Mouse (Mus musculus) intestine, embryonic 15.5 days (tissue): Measurements from ENCODE around the gene Anks1b. TPM values are rescaled to one million over a fixed set of nuclear protein-coding genes. Genes with fewer than 3 reads are reported as not detected.

Experiments used
- ATAC-seq: fragments of 200-750 bp; cut with Nextera tagmentation; 2 replicates; pipeline ENCODE4 v1.8.0; 2017; ENCODE audit warnings: moderate TSS enrichment, moderate library complexity
- H3K27ac ChIP-seq: fragments of 300-500 bp; sonication (generic); 2 replicates; pipeline ENCODE4 v1.5.1; 2015; ENCODE audit warnings: mild to moderate bottlenecking, inconsistent platforms
- H3K27me3 ChIP-seq: fragments of 300-500 bp; sonication (generic); replicated peaks from 2 replicates; pipeline ENCODE4 v1.6.1; 2015; ENCODE audit warnings: inconsistent platforms
- H3K36me3 ChIP-seq: fragments of 300-500 bp; sonication (generic); 2 replicates; pipeline ENCODE4 v1.6.1; 2015; ENCODE audit warnings: inconsistent platforms
- H3K4me1 ChIP-seq: fragments of 300-500 bp; sonication (generic); replicated peaks from 2 replicates; pipeline ENCODE4 v1.6.1; 2015; ENCODE audit warnings: inconsistent platforms
- H3K4me2 ChIP-seq: fragments of 300-500 bp; sonication (generic); replicated peaks from 2 replicates; pipeline ENCODE4 v1.6.1; 2015; ENCODE audit warnings: mild to moderate bottlenecking, inconsistent platforms
- H3K4me3 ChIP-seq: fragments of 300-500 bp; sonication (generic); replicated peaks from 2 replicates; pipeline ENCODE4 v1.5.1; 2015; ENCODE audit warnings: inconsistent platforms
- H3K9ac ChIP-seq: fragments of 300-500 bp; sonication (generic); 2 replicates; pipeline ENCODE4 v1.6.1; 2015; ENCODE audit warnings: inconsistent platforms
- H3K9me3 ChIP-seq: fragments of 300-500 bp; sonication (generic); 2 replicates; pipeline ENCODE4 v1.6.1; 2016; ENCODE audit warnings: inconsistent platforms
- WGBS: fragments of 180-500 bp; shearing (Covaris S2); methylation state at CpG from one replicate; pipeline ENCODE4 v1.1.7; 2015; 5-methylcytosine and 5-hydroxymethylcytosine counted together
- polyA plus RNA-seq: library from polyadenylated mRNA; unstranded; fragments of >200 nt; fragmentation: Nextera tagmentation; extraction: Ambion mirVana; gene quantifications from 2 replicates; pipeline ENCODE4 v1.2.1, GENCODE M21; 2015

The Anks1b gene
- polyA plus RNA-seq, 1 experiment from 2014 or later, result 0.85 TPM

DNA sequence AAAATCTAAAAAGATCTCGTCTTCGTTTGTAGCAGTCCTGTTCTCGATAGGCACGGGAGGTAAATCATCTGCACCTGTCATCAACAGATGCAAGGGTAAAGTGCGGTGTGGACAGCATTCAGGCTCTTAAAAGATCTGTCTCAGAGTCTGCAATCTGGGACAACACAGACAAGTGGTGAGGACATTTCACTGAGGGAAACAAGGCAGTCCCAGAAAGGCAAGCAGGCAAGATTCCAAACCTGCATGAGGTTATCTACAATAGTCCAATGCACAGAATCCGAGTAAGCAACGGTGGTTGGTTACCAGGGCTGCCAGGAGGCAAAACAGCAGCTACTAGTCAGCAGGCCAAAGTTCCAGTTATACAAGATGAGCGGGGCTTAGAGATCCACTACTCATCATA, 912.4 kb downstream of the Anks1b start:
- ATAC-seq, result no peak
- H3K4me1 ChIP-seq, result no peaks in the 10 kb centered on the region
- no peak overlapping the region for H3K4me3 ChIP-seq
- H3K27ac ChIP-seq, result no peak overlapping the region
- H3K4me2 ChIP-seq, result no peak overlapping the region
- no peaks in the 10 kb centered on the region for H3K36me3 ChIP-seq
- H3K9me3 ChIP-seq, result no peaks in the 10 kb centered on the region
- 87% methylated on average over 8 of the region's 8 CpGs for WGBS
- no peaks in the 10 kb centered on the region for H3K27me3 ChIP-seq
- no peak overlapping the region for H3K9ac ChIP-seq

DNA sequence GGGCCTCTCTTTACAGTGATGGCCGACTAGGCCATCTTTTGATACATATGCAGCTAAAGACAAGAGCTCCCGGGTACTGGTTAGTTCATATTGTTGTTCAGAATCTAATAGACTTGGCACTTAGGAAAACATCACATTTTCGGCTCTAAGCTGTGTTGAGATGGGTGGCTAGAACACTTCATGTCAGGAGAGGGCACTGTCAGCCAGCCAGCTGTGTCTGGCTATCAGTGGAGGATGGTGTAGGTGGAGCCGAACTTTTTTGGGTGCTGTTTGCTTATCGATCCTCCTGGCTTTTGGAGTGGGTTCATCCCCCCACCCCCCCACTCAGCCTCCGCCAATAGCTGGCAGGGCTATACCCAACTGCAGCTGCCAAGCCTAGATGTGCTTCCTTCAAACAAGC, 929.8 kb downstream of the Anks1b start:
- H3K4me1 ChIP-seq, result no peaks in the 10 kb centered on the region
- no peaks in the 10 kb centered on the region for H3K36me3 ChIP-seq
- no peak overlapping the region for H3K27ac ChIP-seq
- 47% methylated on average over 6 of the region's 6 CpGs for WGBS
- H3K4me2 ChIP-seq, result no peak overlapping the region
- no peaks in the 10 kb centered on the region for H3K9me3 ChIP-seq
- H3K27me3 ChIP-seq, result no peaks in the 10 kb centered on the region
- H3K4me3 ChIP-seq, result no peak overlapping the region
- no peak overlapping the region for H3K9ac ChIP-seq
- no peak for ATAC-seq

DNA sequence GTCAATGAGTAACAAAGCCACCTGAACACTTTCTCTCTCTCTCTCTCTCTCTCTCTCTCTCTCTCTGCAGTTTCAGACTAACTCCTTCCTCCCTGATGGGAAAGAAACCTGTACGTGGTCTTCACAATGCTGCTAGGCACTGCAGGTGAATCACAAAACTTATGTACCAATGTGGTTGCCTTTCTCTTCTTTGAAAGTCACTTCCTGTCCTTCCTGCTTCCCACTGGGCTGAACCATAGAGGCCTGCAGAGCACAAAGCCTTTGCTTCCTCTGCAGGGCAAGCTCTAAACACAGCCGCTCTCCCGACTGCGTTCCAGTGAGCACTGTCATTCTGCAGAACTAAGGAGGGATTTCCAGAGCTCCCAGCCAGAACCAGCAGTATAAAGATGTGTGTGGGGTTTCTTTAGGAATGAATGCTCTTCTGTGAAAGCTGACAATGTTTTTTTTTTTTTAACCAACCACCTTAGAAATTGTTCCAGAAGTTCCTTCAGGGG, 931.3 kb downstream of the Anks1b start:
- Histone ChIP-seq H3K27me3 (no peaks in the 10 kb centered on the region), H3K9me3 (no peaks in the 10 kb centered on the region), H3K4me1 (no peaks in the 10 kb centered on the region), H3K36me3 (no peaks in the 10 kb centered on the region), H3K4me2 (no peak overlapping the region), H3K4me3 (no peak overlapping the region), H3K27ac (no peak overlapping the region), H3K9ac (no peak overlapping the region)
- no peak for ATAC-seq
- 11% methylated on average over 4 of the region's 4 CpGs for WGBS

DNA sequence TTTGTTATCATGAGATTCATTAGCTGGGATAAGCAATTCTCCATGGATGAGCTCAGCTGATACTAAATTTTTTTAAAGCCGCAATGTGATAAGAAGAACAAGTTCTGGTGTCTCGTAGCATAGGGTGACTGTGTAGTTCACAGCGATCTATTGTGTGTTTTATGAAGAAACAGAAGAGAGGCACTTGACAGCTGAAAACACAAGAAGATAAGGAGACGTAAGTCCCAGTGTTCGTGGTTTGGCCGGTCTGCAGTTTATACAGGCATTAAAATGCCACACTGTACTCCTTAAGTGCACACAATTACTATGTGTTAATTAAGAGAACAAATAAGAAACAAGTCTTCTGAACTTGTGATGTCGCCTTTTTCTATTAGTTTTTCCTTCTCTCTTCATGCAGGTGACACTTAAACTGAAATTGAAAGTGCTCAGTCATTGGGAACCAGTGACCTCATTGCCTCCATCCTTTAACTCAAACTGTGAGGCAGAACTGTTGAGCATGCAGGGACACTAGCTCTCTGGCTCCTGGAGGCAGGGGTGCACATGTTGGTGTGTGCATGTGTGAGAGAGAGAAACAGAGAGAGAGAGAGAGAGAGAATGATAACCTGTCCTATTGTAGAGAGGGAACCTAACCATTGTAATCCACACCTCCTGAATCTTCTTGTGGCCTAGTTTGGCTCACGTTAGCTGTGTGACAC, 935.5 kb downstream of the Anks1b start:
- H3K9me3 ChIP-seq, result no peaks in the 10 kb centered on the region
- H3K4me3 ChIP-seq, result no peak overlapping the region
- H3K9ac ChIP-seq, result no peak overlapping the region
- WGBS, result 79% methylated on average over 8 of the region's 8 CpGs
- no peak overlapping the region for H3K4me2 ChIP-seq
- no peaks in the 10 kb centered on the region for H3K4me1 ChIP-seq
- H3K27ac ChIP-seq, result no peak overlapping the region
- no peak for ATAC-seq
- no peaks in the 10 kb centered on the region for H3K27me3 ChIP-seq
- no peaks in the 10 kb centered on the region for H3K36me3 ChIP-seq

DNA sequence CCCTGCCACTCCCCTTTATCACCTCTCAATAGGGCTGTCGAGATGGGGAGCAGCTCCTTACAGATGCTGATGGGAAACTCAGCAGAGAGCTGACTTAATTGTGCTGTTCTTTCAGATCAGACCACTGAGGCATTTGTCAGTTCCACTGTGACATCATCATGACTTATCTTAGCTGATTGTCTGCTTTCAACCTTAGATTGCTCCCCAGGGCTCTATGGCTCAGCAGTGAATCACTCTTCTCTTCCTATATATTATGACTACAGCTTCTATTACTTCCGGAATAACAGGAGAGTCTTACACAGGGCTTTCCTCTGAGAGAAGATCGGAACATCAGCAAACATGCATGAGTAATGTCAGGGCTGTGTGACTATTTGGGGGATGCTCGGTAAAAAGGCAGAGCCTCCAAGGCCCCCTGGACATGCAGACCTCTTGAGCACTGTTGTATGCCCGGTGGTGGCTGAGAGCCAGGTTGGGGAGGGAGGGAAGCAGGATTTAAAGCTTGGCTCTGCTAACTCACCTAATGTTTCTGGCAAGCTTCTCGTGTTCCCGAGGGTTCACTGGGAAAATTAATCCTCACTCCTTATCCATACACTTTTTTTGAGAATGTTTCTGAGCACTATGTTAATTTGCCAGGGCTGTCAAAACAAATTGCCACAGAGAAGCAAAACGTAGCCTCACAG, 936.7 kb downstream of the Anks1b start:
- WGBS, result 35% methylated on average over 8 of the region's 8 CpGs
- H3K27ac ChIP-seq, result no peak overlapping the region
- H3K4me1 ChIP-seq, result no peaks in the 10 kb centered on the region

DNA sequence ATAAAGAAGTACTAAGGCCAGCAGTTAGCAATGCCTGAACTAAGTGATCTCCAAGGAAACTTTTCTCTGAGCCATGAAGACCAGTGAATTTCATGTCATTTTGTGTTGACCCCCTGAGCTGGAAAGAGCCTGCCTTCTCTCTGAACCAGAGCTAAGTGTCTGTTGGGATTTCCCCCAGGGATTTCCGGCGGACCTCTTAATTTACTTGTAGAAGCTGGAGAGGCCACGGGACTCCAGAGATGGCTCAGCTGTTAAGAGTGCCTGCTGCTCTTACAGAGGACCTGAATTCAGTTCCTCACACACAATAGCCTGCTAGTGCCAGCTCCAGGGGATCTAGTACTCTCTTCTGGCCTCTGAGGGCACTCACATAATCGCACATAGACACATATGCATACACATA, 938.1 kb downstream of the Anks1b start:
- Histone ChIP-seq H3K27me3 (no peaks in the 10 kb centered on the region), H3K9ac (no peak overlapping the region), H3K9me3 (no peaks in the 10 kb centered on the region), H3K4me3 (no peak overlapping the region), H3K4me1 (no peaks in the 10 kb centered on the region), H3K36me3 (no peaks in the 10 kb centered on the region), H3K27ac (no peak overlapping the region), H3K4me2 (no peak overlapping the region)
- ATAC-seq, result no peak
- 81% methylated on average over 4 of the region's 4 CpGs for WGBS

More for the DNA sequence above, 936.7 kb downstream of the Anks1b start:
- Histone ChIP-seq H3K9me3 (no peaks in the 10 kb centered on the region), H3K4me2 (no peak overlapping the region), H3K27me3 (no peaks in the 10 kb centered on the region), H3K4me3 (no peak overlapping the region), H3K36me3 (no peaks in the 10 kb centered on the region), H3K9ac (no peak overlapping the region)
- no peak for ATAC-seq

DNA sequence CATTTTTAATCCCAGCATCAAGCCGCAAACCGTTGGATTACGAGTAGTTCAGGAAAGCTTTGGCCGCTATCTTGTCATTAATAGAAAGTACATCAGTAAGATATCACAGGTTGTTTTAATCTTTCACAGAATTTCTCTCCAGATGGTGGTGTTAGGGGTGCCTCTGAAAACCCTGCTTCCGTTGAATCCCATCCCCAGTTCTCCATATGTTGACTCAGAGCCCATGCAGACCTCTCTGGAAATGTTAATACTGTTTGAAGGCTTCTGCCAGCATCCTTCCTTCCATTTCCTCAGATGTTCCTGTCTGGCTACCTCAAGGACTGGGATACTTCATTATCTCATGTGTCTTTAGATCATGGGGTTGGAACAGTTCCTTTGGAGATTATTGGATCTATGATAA, 940.0 kb downstream of the Anks1b start:
- Histone ChIP-seq H3K4me1 (no peaks in the 10 kb centered on the region), H3K27me3 (no peaks in the 10 kb centered on the region), H3K36me3 (no peaks in the 10 kb centered on the region), H3K9me3 (no peaks in the 10 kb centered on the region), H3K9ac (no peak overlapping the region), H3K27ac (no peak overlapping the region), H3K4me3 (no peak overlapping the region), H3K4me2 (no peak overlapping the region)
- no peak for ATAC-seq
- WGBS, result 95% methylated on average over 5 of the region's 5 CpGs

DNA sequence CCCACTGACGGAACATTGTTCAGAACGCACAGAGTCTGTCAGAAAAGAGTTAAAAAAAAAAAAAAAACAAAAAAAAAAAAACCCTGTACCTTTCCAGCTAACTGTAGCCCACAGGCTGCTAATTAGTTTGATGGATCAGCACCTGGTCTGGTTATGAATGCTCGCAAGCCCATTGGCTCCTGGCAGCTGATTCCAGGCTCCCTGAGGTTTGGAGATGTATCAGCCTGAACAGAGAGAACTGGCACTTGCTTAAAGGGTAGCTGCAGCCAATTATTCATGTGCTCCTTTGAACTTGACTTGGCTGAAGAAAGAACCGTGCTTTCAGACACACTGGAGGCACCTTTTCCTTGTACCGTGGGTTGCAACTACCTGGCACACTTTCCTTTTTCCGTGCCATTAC, 941.1 kb downstream of the Anks1b start:
- H3K4me3 ChIP-seq, result no peak overlapping the region
- 73% methylated on average over 6 of the region's 6 CpGs for WGBS
- no peaks in the 10 kb centered on the region for H3K9me3 ChIP-seq
- H3K27ac ChIP-seq, result no peak overlapping the region
- no peak for ATAC-seq
- no peak overlapping the region for H3K9ac ChIP-seq
- H3K4me2 ChIP-seq, result no peak overlapping the region
- H3K36me3 ChIP-seq, result no peaks in the 10 kb centered on the region
- H3K27me3 ChIP-seq, result no peaks in the 10 kb centered on the region
- H3K4me1 ChIP-seq, result no peaks in the 10 kb centered on the region

DNA sequence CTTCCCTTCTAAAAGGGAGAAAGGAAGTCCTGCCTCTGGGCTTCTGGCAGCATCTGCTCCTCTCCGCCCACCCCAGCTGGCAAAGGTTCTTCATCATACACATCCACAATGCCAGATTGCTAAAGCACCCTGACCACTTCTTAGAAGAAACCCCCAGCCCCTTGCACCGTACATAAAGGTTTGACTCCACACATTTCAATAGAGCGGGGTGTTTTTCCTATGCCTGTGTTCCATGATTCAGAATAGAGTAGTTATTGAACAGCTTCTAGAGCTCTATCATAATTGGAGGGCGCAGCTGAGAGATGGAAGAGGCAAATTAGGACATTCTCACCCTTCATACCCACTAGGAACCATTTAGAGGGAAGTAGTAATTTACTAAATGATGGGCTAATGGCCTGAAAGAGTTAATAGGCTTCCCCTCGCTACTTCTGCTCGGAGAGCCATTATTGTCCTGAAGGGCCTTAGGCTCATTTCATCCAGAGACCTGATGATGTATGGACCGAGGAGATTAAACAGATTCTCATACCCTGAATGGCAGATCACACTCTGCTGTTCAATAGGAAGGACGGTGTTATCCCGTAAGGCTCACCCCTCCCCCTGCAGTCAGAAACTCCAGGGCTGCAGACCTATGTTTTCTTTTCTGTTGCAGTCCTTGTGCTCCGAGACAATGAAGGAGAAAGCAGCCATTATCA, 945.1 kb downstream of the Anks1b start:
- no peak for ATAC-seq
- no peaks in the 10 kb centered on the region for H3K9me3 ChIP-seq
- no peak overlapping the region for H3K4me3 ChIP-seq
- H3K9ac ChIP-seq, result no peak overlapping the region
- no peak overlapping the region for H3K4me2 ChIP-seq
- no peak overlapping the region for H3K27ac ChIP-seq
- H3K4me1 ChIP-seq, result no peaks in the 10 kb centered on the region
- no peaks in the 10 kb centered on the region for H3K27me3 ChIP-seq
- no peaks in the 10 kb centered on the region for H3K36me3 ChIP-seq
- 46% methylated on average over 10 of the region's 10 CpGs for WGBS

DNA sequence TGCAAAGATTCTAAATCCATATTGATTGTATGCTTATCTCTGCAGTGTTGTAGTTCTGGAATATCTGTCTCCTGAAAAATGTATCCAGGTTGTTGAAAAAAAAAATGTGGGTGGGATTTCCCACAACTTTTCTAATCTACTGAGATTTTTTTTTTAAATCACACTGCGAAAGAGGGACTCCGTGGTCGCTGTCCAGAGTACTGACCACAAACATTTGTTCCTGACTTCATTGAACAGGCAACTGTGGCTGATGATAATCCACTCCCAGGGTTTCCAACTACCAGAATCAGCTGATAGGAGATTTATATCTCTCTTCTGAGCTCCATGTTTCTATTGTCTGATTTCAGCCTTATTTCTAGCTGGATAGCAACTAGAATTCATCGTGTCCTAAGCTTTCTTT, 950.1 kb downstream of the Anks1b start:
- Histone ChIP-seq H3K9me3 (no peaks in the 10 kb centered on the region), H3K27ac (no peak overlapping the region), H3K9ac (no peak overlapping the region), H3K4me3 (no peak overlapping the region), H3K4me1 (no peaks in the 10 kb centered on the region), H3K4me2 (no peak overlapping the region), H3K27me3 (peaks cover 19% of the 10 kb centered on the region), H3K36me3 (no peaks in the 10 kb centered on the region)
- WGBS, result 9% methylated on average over 4 of the region's 4 CpGs
- ATAC-seq, result no peak

DNA sequence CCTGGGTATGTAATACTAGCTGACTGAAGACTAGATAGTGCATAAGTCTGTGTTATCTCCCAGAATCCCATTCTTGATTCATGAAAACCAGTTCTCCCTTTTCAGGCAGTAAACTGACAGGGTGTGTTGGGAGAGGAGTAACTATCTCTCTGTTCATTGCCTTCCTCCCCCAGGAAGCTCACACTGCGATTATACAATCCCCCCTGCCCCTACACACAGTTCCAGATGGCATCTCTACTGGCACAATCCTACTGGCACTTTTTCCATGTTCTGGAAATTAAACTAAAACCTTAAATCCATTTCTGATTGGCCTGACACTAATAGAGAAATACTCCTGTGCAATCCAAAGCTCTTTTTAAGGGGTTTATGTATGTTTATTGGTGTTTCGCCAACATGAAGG, 951.4 kb downstream of the Anks1b start:
- ATAC-seq, result no peak
- Histone ChIP-seq H3K9me3 (no peaks in the 10 kb centered on the region), H3K4me1 (0 out of 2 replicates have a peak, but pooled peaks cover 5% of the 10 kb centered on the region), H3K4me2 (no peak overlapping the region), H3K9ac (no peak overlapping the region), H3K36me3 (no peaks in the 10 kb centered on the region), H3K27me3 (peaks cover 31% of the 10 kb centered on the region), H3K4me3 (no peak overlapping the region), H3K27ac (no peak overlapping the region)
- 79% methylated on average over 2 of the region's 2 CpGs for WGBS

DNA sequence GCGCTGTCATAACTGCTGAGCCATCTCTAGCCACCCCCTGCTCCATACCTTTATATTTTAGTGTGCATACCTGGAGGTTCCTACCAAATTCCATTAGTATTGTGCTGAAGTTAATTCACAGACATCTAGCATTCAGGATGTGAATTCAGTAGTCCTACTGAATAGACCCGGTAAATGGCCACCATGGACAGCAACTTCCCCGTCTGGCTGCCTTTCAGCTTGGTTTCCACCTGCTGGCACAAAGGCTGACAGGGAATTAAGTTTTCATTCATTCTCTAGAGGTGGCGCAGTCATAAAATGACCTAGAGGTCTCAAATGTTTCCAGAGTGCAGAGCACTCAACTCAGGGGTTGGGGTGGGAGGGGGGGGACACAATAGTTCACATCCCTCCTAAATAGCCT, 953.6 kb downstream of the Anks1b start:
- WGBS, result 26% methylated on average over 4 of the region's 4 CpGs
- H3K36me3 ChIP-seq, result no peaks in the 10 kb centered on the region
- ATAC-seq, result no peak

More for the DNA sequence above, 953.6 kb downstream of the Anks1b start:
- peaks cover 52% of the 10 kb centered on the region for H3K27me3 ChIP-seq
- H3K4me3 ChIP-seq, result no peak overlapping the region
- H3K9me3 ChIP-seq, result no peaks in the 10 kb centered on the region
- H3K4me1 ChIP-seq, result 0 out of 2 replicates have a peak, but pooled peaks cover 7% of the 10 kb centered on the region
- no peak overlapping the region for H3K9ac ChIP-seq
- H3K27ac ChIP-seq, result no peak overlapping the region
- H3K4me2 ChIP-seq, result no peak overlapping the region
